Mouse (Mus musculus): ENCODE measurements around the gene Trpv4. TPM values are rescaled to one million over a fixed set of nuclear protein-coding genes. Genes with fewer than 3 reads are reported as not detected.

The Trpv4 gene
- total RNA-seq (2021) (1 to 10 TPM; 2.5 to 3.1 TPM), polyA plus RNA-seq (2012; rRNA removed) (4.5 and 5.4 TPM in 2 replicates)
- long read RNA-seq, partial matches to known transcripts = 3 of 6 reads
- long read RNA-seq, other reads (novel, unspliced or antisense) = 0 of 6 reads

GRCm38 (mm10) chr5:114658255-114658654 lies at the start of gene Trpv4:
Gene Trpv4 (minus strand): TSS chr5:114658421.
- no peak for DNase-seq

- peak; percentile 94 for DNase-seq
Measured at GRCm38 (mm10) chr5:114707265-114708068, 49.2 kb upstream of the Trpv4 start, which contains the start of gene Tchp. Gene Tchp (plus strand): TSS chr5:114707760.

- no peak for DNase-seq
Measured at GRCm38 (mm10) chr5:114702403-114703392, 44.5 kb upstream of the Trpv4 start.

- no peak for DNase-seq
Measured at GRCm38 (mm10) chr5:114699015-114699414, 40.8 kb upstream of the Trpv4 start.

GRCm38 (mm10) chr5:114698044-114698746 lies 40.0 kb upstream of the Trpv4 start:
- peak; percentile 33 for DNase-seq

- DNase-seq = no peak
Measured at GRCm38 (mm10) chr5:114696939-114697338, 38.7 kb upstream of the Trpv4 start.

GRCm38 (mm10) chr5:114695775-114696174 lies 37.6 kb upstream of the Trpv4 start:
- no peak for DNase-seq

- peak; percentile 95 for DNase-seq
Measured at GRCm38 (mm10) chr5:114690633-114691567, 32.7 kb upstream of the Trpv4 start, which contains the start of gene Gltp. Gene Gltp (minus strand): TSS chr5:114690984.

GRCm38 (mm10) chr5:114689700-114690366 lies 31.6 kb upstream of the Trpv4 start:
- peak; percentile 49 for DNase-seq

GRCm38 (mm10) chr5:114688703-114689102 lies 30.5 kb upstream of the Trpv4 start:
- DNase-seq = no peak

GRCm38 (mm10) chr5:114687901-114688300 lies 29.7 kb upstream of the Trpv4 start:
- DNase-seq = no peak

GRCm38 (mm10) chr5:114686726-114687210 lies 28.5 kb upstream of the Trpv4 start:
- DNase-seq = no peak

GRCm38 (mm10) chr5:114685986-114686385 lies 27.8 kb upstream of the Trpv4 start:
- DNase-seq = peak; percentile 59

- DNase-seq = no peak
Measured at GRCm38 (mm10) chr5:114681717-114682116, 23.5 kb upstream of the Trpv4 start.

- no peak for DNase-seq
Measured at GRCm38 (mm10) chr5:114680676-114681285, 22.6 kb upstream of the Trpv4 start.

GRCm38 (mm10) chr5:114679841-114680591 lies 21.8 kb upstream of the Trpv4 start:
- DNase-seq = no peak

GRCm38 (mm10) chr5:114674594-114674993 lies 16.4 kb upstream of the Trpv4 start:
- DNase-seq = no peak

- no peak for DNase-seq
Measured at GRCm38 (mm10) chr5:114673114-114673513, 14.9 kb upstream of the Trpv4 start.

All from adrenal gland, adult 2 months (tissue).